Mouse (Mus musculus) embryonic fibroblast, embryonic 13.5 days (primary cell): ENCODE data around the gene Lfng.

ENCODE experiments used
- CTCF ChIP-seq: IDR thresholded peaks from 2 replicates; pipeline ENCODE4 v1.5.1; 2011; ENCODE audit warnings: mild to moderate bottlenecking, control low read depth, low read length, moderate library complexity, borderline replicate concordance; ENCODE audit not compliant: insufficient read depth
- POLR2A ChIP-seq: IDR thresholded peaks from 2 replicates; pipeline ENCODE4 v1.6.1; 2011; ENCODE audit warnings: low read depth, mild to moderate bottlenecking, control low read depth, low read length, moderate library complexity

GRCm38 (mm10) chr5:140571673-140572072 is 35.4 kb upstream of the Lfng start:
- TF ChIP-seq CTCF, result no peak
- no peak for TF ChIP-seq POLR2A
